Mouse (Mus musculus) MEL (cell line): ENCODE measurements around the gene Pafah1b1. TPM values are rescaled to one million over a fixed set of nuclear protein-coding genes. Genes with fewer than 3 reads are reported as not detected.
A peak's percentile ranks its signal among the peaks of the same experiment; 100 is the strongest.

Experiments used
- DNase-seq: peaks from one replicate; pipeline ENCODE4 v3.0.0; 2011; ENCODE audit warnings: low read depth, low spot score
- H3K27ac ChIP-seq: 2 replicates; pipeline ENCODE4 v1.5.1; 2012; ENCODE audit warnings: low read depth, mild to moderate bottlenecking, control low read depth, low read length, moderate library complexity; ENCODE audit not compliant: control insufficient read depth
- H3K27me3 ChIP-seq, 2 experiments: fragments of 150-350 bp in 1 of 2; sonication (generic) in 1 of 2; 2 replicates each; pipeline ENCODE4 v1.6.1; 2012; ENCODE audit warnings: low read length in 2 of 2, mild to moderate bottlenecking in 2 of 2, improper control_type of control experiment in 1 of 2, moderate library complexity in 1 of 2; ENCODE audit not compliant: insufficient read depth in 2 of 2, control insufficient read depth in 1 of 2
- H3K36me3 ChIP-seq, 2 experiments: 2 replicates each; pipeline ENCODE4 v1.6.1; 2012 to 2014; ENCODE audit warnings: low read length in 2 of 2, improper control_type of control experiment in 1 of 2, inconsistent platforms in 1 of 2, mild to moderate bottlenecking in 1 of 2; ENCODE audit not compliant: insufficient read depth in 2 of 2, control insufficient read depth in 1 of 2
- H3K4me1 ChIP-seq, 2 experiments: fragments of 150-350 bp in 1 of 2; sonication (generic) in 1 of 2; 2 replicates each; pipeline ENCODE4 v1.6.1; 2012; ENCODE audit warnings: low read length in 2 of 2, improper control_type of control experiment in 1 of 2, mild to moderate bottlenecking in 1 of 2; ENCODE audit not compliant: insufficient read depth in 2 of 2, control insufficient read depth in 1 of 2
- H3K4me3 ChIP-seq, 2 experiments: fragments of 150-350 bp in 1 of 2; sonication (generic) in 1 of 2; 2 replicates each; pipeline ENCODE4 v1.5.1; 2012; ENCODE audit warnings: low read depth in 2 of 2, low read length in 2 of 2, mild to moderate bottlenecking in 2 of 2, moderate library complexity in 2 of 2, control low read depth in 1 of 2, improper control_type of control experiment in 1 of 2; ENCODE audit not compliant: control insufficient read depth in 1 of 2, insufficient read depth in 1 of 2
- H3K79me2 ChIP-seq: 2 replicates; pipeline ENCODE4 v1.6.1; 2012; ENCODE audit warnings: mild to moderate bottlenecking, low read length, moderate library complexity; ENCODE audit not compliant: control insufficient read depth, poor library complexity, insufficient read depth
- H3K9ac ChIP-seq: 2 replicates; pipeline ENCODE4 v1.6.1; 2012; ENCODE audit warnings: low read depth, mild to moderate bottlenecking, control low read depth, low read length, moderate library complexity; ENCODE audit not compliant: control insufficient read depth, poor library complexity, severe bottlenecking
- H3K9me3 ChIP-seq: fragments of 150-350 bp; sonication (generic); replicated peaks from 2 replicates; pipeline ENCODE4 v1.6.1; 2012; ENCODE audit warnings: mild to moderate bottlenecking, low read length, improper control_type of control experiment, moderate library complexity; ENCODE audit not compliant: insufficient read depth
- BHLHE40 ChIP-seq: IDR thresholded peaks from 2 replicates; pipeline ENCODE4 v1.6.1; 2012; ENCODE audit warnings: low read depth, mild to moderate bottlenecking, inconsistent platforms, low read length, improper control_type of control experiment, borderline replicate concordance
- CHD1 ChIP-seq: IDR thresholded peaks from 2 replicates; pipeline ENCODE4 v1.6.1; 2012; ENCODE audit warnings: low read depth, mild to moderate bottlenecking, inconsistent platforms, low read length, improper control_type of control experiment
- ELF1 ChIP-seq: IDR thresholded peaks from 2 replicates; pipeline ENCODE4 v1.6.1; 2014; ENCODE audit warnings: low read depth, mild to moderate bottlenecking, inconsistent platforms, low read length, improper control_type of control experiment, moderate library complexity
- EP300 ChIP-seq, 2 experiments: IDR thresholded peaks; 2 replicates each; pipeline ENCODE4 v1.6.1; 2011; ENCODE audit warnings: improper control_type of control experiment in 2 of 2, low read length in 2 of 2, low read depth in 1 of 2, mild to moderate bottlenecking in 1 of 2
- HCFC1 ChIP-seq: IDR thresholded peaks from 2 replicates; pipeline ENCODE4 v1.6.1; 2012; ENCODE audit warnings: low read depth, mild to moderate bottlenecking, inconsistent platforms, low read length, improper control_type of control experiment, moderate library complexity
- JUND ChIP-seq: IDR thresholded peaks from 2 replicates; pipeline ENCODE4 v1.6.1; 2011; ENCODE audit warnings: low read depth, mild to moderate bottlenecking, improper control_type of control experiment, low read length
- KAT2A ChIP-seq: conservative IDR thresholded peaks from 2 replicates; pipeline ENCODE4 v1.6.1; 2012; ENCODE audit warnings: low read depth, low read length, improper control_type of control experiment, inconsistent platforms
- MAFK ChIP-seq: IDR thresholded peaks from 2 replicates; pipeline ENCODE4 v1.6.1; 2011; ENCODE audit warnings: low read depth, mild to moderate bottlenecking, low read length, improper control_type of control experiment, borderline replicate concordance
- MAX ChIP-seq: IDR thresholded peaks from 2 replicates; pipeline ENCODE4 v1.6.1; 2011; ENCODE audit warnings: low read length, improper control_type of control experiment
- MAZ ChIP-seq: IDR thresholded peaks from 2 replicates; pipeline ENCODE4 v1.6.1; 2012; ENCODE audit warnings: low read depth, mild to moderate bottlenecking, inconsistent platforms, low read length, improper control_type of control experiment
- MXI1 ChIP-seq: IDR thresholded peaks from 2 replicates; pipeline ENCODE4 v1.6.1; 2011; ENCODE audit warnings: mild to moderate bottlenecking, low read depth, low read length, improper control_type of control experiment
- MYC ChIP-seq: IDR thresholded peaks from 2 replicates; pipeline ENCODE4 v1.6.1; 2011; ENCODE audit warnings: low read depth, mild to moderate bottlenecking, low read length, improper control_type of control experiment, moderate library complexity
- NRF1 ChIP-seq: IDR thresholded peaks from 2 replicates; pipeline ENCODE4 v1.6.1; 2014; ENCODE audit warnings: low read depth, mild to moderate bottlenecking, inconsistent platforms, low read length, improper control_type of control experiment, moderate library complexity; ENCODE audit not compliant: poor library complexity, insufficient read depth, severe bottlenecking
- RAD21 ChIP-seq: IDR thresholded peaks from 2 replicates; pipeline ENCODE4 v1.6.1; 2011; ENCODE audit warnings: mild to moderate bottlenecking, low read depth, low read length, improper control_type of control experiment
- RCOR1 ChIP-seq: IDR thresholded peaks from 2 replicates; pipeline ENCODE4 v1.6.1; 2012; ENCODE audit warnings: low read depth, mild to moderate bottlenecking, inconsistent platforms, low read length, improper control_type of control experiment
- SIN3A ChIP-seq: IDR thresholded peaks from 2 replicates; pipeline ENCODE4 v1.6.1; 2012; ENCODE audit warnings: low read length, improper control_type of control experiment, inconsistent platforms
- SMC3 ChIP-seq: IDR thresholded peaks from 2 replicates; pipeline ENCODE4 v1.6.1; 2011; ENCODE audit warnings: low read depth, low read length, improper control_type of control experiment
- UBTF ChIP-seq: IDR thresholded peaks from 2 replicates; pipeline ENCODE4 v1.6.1; 2012; ENCODE audit warnings: low read depth, mild to moderate bottlenecking, inconsistent platforms, low read length, improper control_type of control experiment, moderate library complexity, borderline replicate concordance; ENCODE audit not compliant: insufficient read depth
- ZC3H11A ChIP-seq: IDR thresholded peaks from 2 replicates; pipeline ENCODE4 v1.6.1; 2012; ENCODE audit warnings: low read depth, mild to moderate bottlenecking, inconsistent platforms, low read length, improper control_type of control experiment
- ZKSCAN1 ChIP-seq: IDR thresholded peaks from 2 replicates; pipeline ENCODE4 v1.6.1; 2012; ENCODE audit warnings: low read depth, mild to moderate bottlenecking, inconsistent platforms, low read length, improper control_type of control experiment, moderate library complexity
- polyA plus RNA-seq, 2 experiments: library from polyadenylated mRNA; stranded (reverse) in 1 of 2; unstranded in 1 of 2; fragments of >175 nt in 1 of 2; fragments of >200 nt in 1 of 2; gene quantifications; 2 replicates each; pipeline versions ENCODE4 v1.2.1 to v1.2.4; 2012; ENCODE audit warnings: low replicate concordance in 2 of 2, low read depth in 1 of 2; ENCODE audit not compliant: insufficient read length in 2 of 2, insufficient read depth in 1 of 2, missing spikeins in 1 of 2
- total RNA-seq: library from RNA; depleted of rRNA; stranded (reverse); fragments of 300-350 nt; gene quantifications from 2 replicates; pipeline ENCODE4 v1.2.3, GENCODE M21; 2012

The Pafah1b1 gene
- total and polyA plus RNA-seq, 3 experiments, result 54.5 to 67.4 TPM; not detected in 1

DNA sequence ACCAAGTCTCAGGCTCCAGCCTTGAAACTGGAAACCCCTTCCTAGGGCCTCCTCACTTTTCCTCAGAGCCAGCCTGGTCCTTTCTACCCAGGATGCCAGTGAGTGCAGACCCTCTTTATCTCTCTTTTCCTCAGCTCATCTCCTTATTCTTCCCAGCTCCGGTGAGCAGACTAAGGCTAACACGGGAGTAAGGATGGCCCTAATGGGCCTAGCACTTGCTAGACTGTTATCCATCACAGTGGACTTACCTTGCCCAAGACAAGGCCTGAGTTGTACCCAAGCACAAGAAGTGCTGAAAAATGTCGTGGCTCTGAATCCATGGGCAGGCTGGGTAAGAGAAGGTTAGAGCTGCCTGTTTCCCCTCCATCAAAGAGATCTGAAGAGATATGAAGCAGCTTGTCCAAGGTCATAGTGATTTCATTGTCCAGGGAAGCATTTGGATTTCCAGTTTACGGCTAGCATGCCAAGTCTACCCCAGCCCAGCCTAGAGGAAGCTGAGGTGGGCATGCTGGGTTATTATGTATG lies 73.8 kb downstream of the Pafah1b1 start:
- DNase-seq, result no peak
- Histone ChIP-seq H3K79me2 (peaks cover 62% of the 10 kb centered on the region), H3K36me3 (peaks cover 1 to 39% of the 10 kb centered on the region in 2 experiments; a peak in 3 of 4 replicates), H3K9ac (peak overlapping the region; percentile 87), H3K4me1 (peaks cover 8 to 41% of the 10 kb centered on the region in 2 experiments; a peak in 3 of 4 replicates), H3K4me3 (peak overlapping the region; percentile 87 to 88), H3K9me3 (no peaks in the 10 kb centered on the region), H3K27ac (no peak overlapping the region), H3K27me3 (no peaks in the 10 kb centered on the region)
- no peak for TF ChIP-seq JUND
- no peak for TF ChIP-seq KAT2A
- TF ChIP-seq MAFK, result no peak
- TF ChIP-seq BHLHE40, result no peak
- TF ChIP-seq MYC, result no peak
- TF ChIP-seq ELF1, result no peak
- TF ChIP-seq RCOR1, result no peak
- TF ChIP-seq SMC3, result no peak
- no peak for TF ChIP-seq ZC3H11A
- no peak for TF ChIP-seq SIN3A
- no peak for TF ChIP-seq HCFC1
- TF ChIP-seq RAD21, result no peak
- TF ChIP-seq ZKSCAN1, result no peak
- no peak for TF ChIP-seq MAX
- no peak for TF ChIP-seq NRF1
- TF ChIP-seq EP300 (IDR thresholded peaks at IDR 0.05; ENCODE audit: low read depth in 1 of 2, low read length in 2 of 2), result no peak

GRCm38 (mm10) chr11:74649647-74650551 lies 74.6 kb downstream of the Pafah1b1 start:
- Histone ChIP-seq H3K27ac (peak overlapping the region; percentile 66), H3K4me1 (peaks cover 8 to 41% of the 10 kb centered on the region in 2 experiments; a peak in 3 of 4 replicates), H3K4me3 (peak overlapping the region; percentile 87 to 88), H3K36me3 (peaks cover 1 to 36% of the 10 kb centered on the region in 2 experiments; a peak in 3 of 4 replicates), H3K9me3 (no peaks in the 10 kb centered on the region), H3K79me2 (peaks cover 56% of the 10 kb centered on the region), H3K27me3 (no peaks in the 10 kb centered on the region), H3K9ac (peak overlapping the region; percentile 87)
- peak; percentile 65 for DNase-seq
- TF ChIP-seq MYC, result peak; percentile 12; the same call in 1 of the 2 replicates
- no peak for TF ChIP-seq SIN3A
- TF ChIP-seq CHD1, result peak; percentile 81
- 0 out of 2 replicates have a peak, but pooled peaks have one; percentile 20 for TF ChIP-seq MAX
- peak; percentile 61; the same call in 1 of the 2 replicates for TF ChIP-seq MAZ
- no peak for TF ChIP-seq UBTF
- peak; percentile 67; the same call in 1 of the 2 replicates for TF ChIP-seq MXI1
